Mouse (Mus musculus) stomach, postnatal 0 days (tissue): ENCODE data around the gene Hnrnpll. TPM values are rescaled to one million over a fixed set of nuclear protein-coding genes. Genes with fewer than 3 reads are reported as not detected.
A peak's percentile ranks its signal among the peaks of the same experiment; 100 is the strongest.
"Not testable (repeated sequence)": the region's sequence is repeated elsewhere in the genome, so short reads cannot be mapped to it uniquely, and the experiment has no call there.

Experiments used
- ATAC-seq: fragments of 200-750 bp; cut with Nextera tagmentation; 2 replicates; pipeline ENCODE4 v1.8.0; 2017; ENCODE audit not compliant: low FRiP score, low TSS enrichment
- DNase-seq: peaks from one replicate; pipeline ENCODE4 v3.0.0-alpha.2; 2016; ENCODE audit warnings: low spot score
- H3K27ac ChIP-seq: fragments of 300-500 bp; sonication (generic); replicated peaks from 2 replicates; pipeline ENCODE4 v1.5.1; 2014; ENCODE audit warnings: mild to moderate bottlenecking, control low read depth
- H3K27me3 ChIP-seq: fragments of 300-500 bp; sonication (generic); 2 replicates; pipeline ENCODE4 v1.6.1; 2014; ENCODE audit warnings: low read length; ENCODE audit not compliant: control insufficient read depth, insufficient read depth
- H3K36me3 ChIP-seq: fragments of 300-500 bp; sonication (generic); 2 replicates; pipeline ENCODE4 v1.6.1; 2014; ENCODE audit warnings: low read length, mixed read lengths; ENCODE audit not compliant: control insufficient read depth, insufficient read depth
- H3K4me1 ChIP-seq: fragments of 300-500 bp; sonication (generic); replicated peaks from 2 replicates; pipeline ENCODE4 v1.6.1; 2014; ENCODE audit warnings: antibody characterized with exemption; ENCODE audit not compliant: control insufficient read depth, insufficient read depth
- H3K4me2 ChIP-seq: fragments of 300-500 bp; sonication (generic); replicated peaks from 2 replicates; pipeline ENCODE4 v1.6.1; 2014; ENCODE audit warnings: low read depth, mild to moderate bottlenecking, control low read depth, moderate library complexity
- H3K4me3 ChIP-seq: fragments of 300-500 bp; sonication (generic); 2 replicates; pipeline ENCODE4 v1.5.1; 2014; ENCODE audit warnings: low read depth, low read length, control low read depth
- H3K9ac ChIP-seq: fragments of 300-500 bp; sonication (generic); 2 replicates; pipeline ENCODE4 v1.6.1; 2014; ENCODE audit warnings: mild to moderate bottlenecking, low read length, control low read depth, mixed read lengths
- H3K9me3 ChIP-seq: fragments of 300-500 bp; sonication (generic); 2 replicates; pipeline ENCODE4 v1.6.1; 2016; ENCODE audit warnings: low read length; ENCODE audit not compliant: control insufficient read depth
- CTCF ChIP-seq: IDR thresholded peaks from 2 replicates; pipeline ENCODE4 v1.5.1; 2016; ENCODE audit warnings: antibody characterized with exemption, low read depth, mild to moderate bottlenecking, moderate library complexity
- EP300 ChIP-seq: optimal IDR thresholded peaks from 2 replicates; pipeline ENCODE3; 2016; ENCODE audit warnings: antibody characterized with exemption
- WGBS: fragments of 180-500 bp; shearing (Covaris S2); extraction: QIAGEN DNeasy Blood & Tissue Kit; methylation state at CpG from one replicate; pipeline ENCODE4 v1.1.7; 2014; 5-methylcytosine and 5-hydroxymethylcytosine counted together
- polyA plus RNA-seq: library from polyadenylated mRNA; unstranded; fragments of >200 nt; fragmentation: Nextera tagmentation; extraction: Ambion mirVana; gene quantifications from 2 replicates; pipeline ENCODE4 v1.2.1, GENCODE M21; 2015

The Hnrnpll gene
- polyA plus RNA-seq, 1 experiment from 2014 or later: 18.3 TPM

- Histone ChIP-seq H3K36me3 (peaks cover 6% of the 10 kb centered on the region), H3K4me2 (no peak overlapping the region), H3K27ac (no peak overlapping the region), H3K4me1 (no peaks in the 10 kb centered on the region), H3K27me3 (no peaks in the 10 kb centered on the region), H3K9ac (no peak overlapping the region), H3K9me3 (no peaks in the 10 kb centered on the region), H3K4me3 (no peak overlapping the region)
- ATAC-seq: no peak
- 79% methylated on average over 27 of the region's 27 CpGs for WGBS
- TF ChIP-seq CTCF (no peak), EP300 (no peak)
- no peak for DNase-seq
Observed at GRCm38 (mm10) chr17:80053931-80054734, 8.0 kb downstream of the Hnrnpll start.

GRCm38 (mm10) chr17:80051682-80052081 lies 10.5 kb downstream of the Hnrnpll start:
- H3K36me3 ChIP-seq: peaks cover 9% of the 10 kb centered on the region
- H3K9me3 ChIP-seq: no peaks in the 10 kb centered on the region
- no peak overlapping the region for H3K4me3 ChIP-seq
- DNase-seq: no peak
- no peak for TF ChIP-seq CTCF
- no peak for TF ChIP-seq EP300
- peak; percentile 51; the same call in 1 of the 2 replicates for ATAC-seq
- H3K4me1 ChIP-seq: no peaks in the 10 kb centered on the region
- H3K27ac ChIP-seq: no peak overlapping the region
- no peaks in the 10 kb centered on the region for H3K27me3 ChIP-seq
- 58% methylated on average over 1 of the region's 1 CpGs for WGBS
- no peak overlapping the region for H3K4me2 ChIP-seq
- no peak overlapping the region for H3K9ac ChIP-seq

- ATAC-seq, H3K4me2 ChIP-seq, H3K4me3 ChIP-seq: not testable (repeated sequence)
Observed at GRCm38 (mm10) chr17:80049300-80049699, 12.8 kb downstream of the Hnrnpll start.

GRCm38 (mm10) chr17:80048230-80048629 lies 13.9 kb downstream of the Hnrnpll start:
- no peaks in the 10 kb centered on the region for H3K4me1 ChIP-seq
- peak; percentile 81 for TF ChIP-seq CTCF
- no peak for TF ChIP-seq EP300
- H3K4me3 ChIP-seq: no peak overlapping the region
- H3K36me3 ChIP-seq: peaks cover 9% of the 10 kb centered on the region
- 58% methylated on average over 7 of the region's 7 CpGs for WGBS
- peak; percentile 57 for DNase-seq
- H3K27ac ChIP-seq: no peak overlapping the region
- no peaks in the 10 kb centered on the region for H3K27me3 ChIP-seq
- H3K9ac ChIP-seq: no peak overlapping the region
- ATAC-seq: no peak
- H3K9me3 ChIP-seq: no peaks in the 10 kb centered on the region
- no peak overlapping the region for H3K4me2 ChIP-seq

More at GRCm38 (mm10) chr17:80049300-80049699, 12.8 kb downstream of the Hnrnpll start:
- H3K9ac ChIP-seq, H3K27me3 ChIP-seq, H3K4me1 ChIP-seq, DNase-seq, H3K9me3 ChIP-seq, H3K36me3 ChIP-seq, H3K27ac ChIP-seq: not testable (repeated sequence)

- Histone ChIP-seq H3K4me3 (no peak overlapping the region), H3K4me1 (no peaks in the 10 kb centered on the region), H3K36me3 (peaks cover 8% of the 10 kb centered on the region; the same call in 1 of the 2 replicates), H3K9me3 (no peaks in the 10 kb centered on the region), H3K27me3 (no peaks in the 10 kb centered on the region), H3K9ac (no peak overlapping the region), H3K27ac (no peak overlapping the region), H3K4me2 (no peak overlapping the region)
- DNase-seq (no peak), ATAC-seq (no peak)
- TF ChIP-seq CTCF (no peak), EP300 (no peak)
- WGBS: 69% methylated on average over 1 of the region's 1 CpGs
Observed at GRCm38 (mm10) chr17:80041739-80042138, 20.4 kb downstream of the Hnrnpll start.

GRCm38 (mm10) chr17:80028675-80029074 lies 33.5 kb downstream of the Hnrnpll start:
- peaks cover 7% of the 10 kb centered on the region for H3K36me3 ChIP-seq
- TF ChIP-seq CTCF: peak; percentile 28; the same call in 1 of the 2 replicates
- no peak for TF ChIP-seq EP300
- 0 out of 2 replicates have a peak, but pooled peaks have one; percentile 59 for ATAC-seq
- no peak for DNase-seq
- H3K4me1 ChIP-seq: no peaks in the 10 kb centered on the region
- no peaks in the 10 kb centered on the region for H3K9me3 ChIP-seq
- 87% methylated on average over 6 of the region's 6 CpGs for WGBS
- no peak overlapping the region for H3K4me3 ChIP-seq
- H3K27me3 ChIP-seq: no peaks in the 10 kb centered on the region
- no peak overlapping the region for H3K4me2 ChIP-seq
- H3K27ac ChIP-seq: no peak overlapping the region
- H3K9ac ChIP-seq: no peak overlapping the region
